Mouse (Mus musculus): ENCODE data around the gene Fetub. TPM values are rescaled to one million over a fixed set of nuclear protein-coding genes. Genes with fewer than 3 reads are reported as not detected.

The Fetub gene
- not detected in 2 replicates for polyA plus RNA-seq (2015; fragmentation: Nextera tagmentation; extraction: Ambion mirVana)

DNA sequence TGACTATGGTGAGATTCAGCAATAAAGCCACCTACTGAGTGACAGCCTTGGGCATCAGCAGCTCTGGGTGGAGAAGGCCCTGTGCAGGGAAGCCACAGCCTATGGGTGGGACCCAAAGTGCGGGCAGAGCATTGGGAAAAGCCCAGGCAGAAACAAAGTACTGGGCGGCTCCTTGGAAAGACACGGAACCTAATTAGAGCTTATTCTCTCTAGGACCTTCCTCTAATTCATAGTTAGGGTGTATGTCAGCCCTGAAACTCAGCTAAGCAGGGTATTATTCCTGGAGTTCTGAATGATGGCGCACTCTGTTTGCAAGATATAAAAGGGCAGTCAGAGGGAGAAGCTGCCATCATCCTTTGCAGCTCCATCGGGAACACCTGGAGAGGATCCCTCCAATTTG is at the start of gene Fetub:
Fetub (plus strand) TSS at position 301 of the 400 bp plus-strand sequence.
- H3K36me3 ChIP-seq = no peaks in the 10 kb centered on the region
- H3K4me2 ChIP-seq = no peak within 1 kb of the TSS
- no peaks in the 10 kb centered on the region for H3K27me3 ChIP-seq
- H3K4me1 ChIP-seq (replicated peaks) = no peaks in the 10 kb centered on the region
- no peak within 1 kb of the TSS for H3K9ac ChIP-seq
- no peaks in the 10 kb centered on the region for H3K9me3 ChIP-seq
- no peak for ATAC-seq (ENCODE audit: low FRiP score)
- H3K27ac ChIP-seq = no peak within 1 kb of the TSS
- WGBS = 94% methylated on average over 5 of the region's 5 CpGs
- no peak within 1 kb of the TSS for H3K4me3 ChIP-seq

GRCm38 (mm10) chr16:22872397-22872796 is 45.7 kb upstream of the Fetub start:
- H3K36me3 ChIP-seq = peaks cover 65% of the 10 kb centered on the region
- no peaks in the 10 kb centered on the region for H3K4me1 ChIP-seq (replicated peaks)
- H3K27me3 ChIP-seq = no peaks in the 10 kb centered on the region
- no peak overlapping the region for H3K4me3 ChIP-seq
- no peak for ATAC-seq (ENCODE audit: low FRiP score)
- no peak overlapping the region for H3K27ac ChIP-seq
- WGBS = 93% methylated on average over 8 of the region's 8 CpGs
- H3K9ac ChIP-seq = no peak overlapping the region
- H3K9me3 ChIP-seq = no peaks in the 10 kb centered on the region
- H3K4me2 ChIP-seq = no peak overlapping the region

GRCm38 (mm10) chr16:22873369-22873768 is 44.8 kb upstream of the Fetub start:
- no peak for ATAC-seq (ENCODE audit: low FRiP score)

DNA sequence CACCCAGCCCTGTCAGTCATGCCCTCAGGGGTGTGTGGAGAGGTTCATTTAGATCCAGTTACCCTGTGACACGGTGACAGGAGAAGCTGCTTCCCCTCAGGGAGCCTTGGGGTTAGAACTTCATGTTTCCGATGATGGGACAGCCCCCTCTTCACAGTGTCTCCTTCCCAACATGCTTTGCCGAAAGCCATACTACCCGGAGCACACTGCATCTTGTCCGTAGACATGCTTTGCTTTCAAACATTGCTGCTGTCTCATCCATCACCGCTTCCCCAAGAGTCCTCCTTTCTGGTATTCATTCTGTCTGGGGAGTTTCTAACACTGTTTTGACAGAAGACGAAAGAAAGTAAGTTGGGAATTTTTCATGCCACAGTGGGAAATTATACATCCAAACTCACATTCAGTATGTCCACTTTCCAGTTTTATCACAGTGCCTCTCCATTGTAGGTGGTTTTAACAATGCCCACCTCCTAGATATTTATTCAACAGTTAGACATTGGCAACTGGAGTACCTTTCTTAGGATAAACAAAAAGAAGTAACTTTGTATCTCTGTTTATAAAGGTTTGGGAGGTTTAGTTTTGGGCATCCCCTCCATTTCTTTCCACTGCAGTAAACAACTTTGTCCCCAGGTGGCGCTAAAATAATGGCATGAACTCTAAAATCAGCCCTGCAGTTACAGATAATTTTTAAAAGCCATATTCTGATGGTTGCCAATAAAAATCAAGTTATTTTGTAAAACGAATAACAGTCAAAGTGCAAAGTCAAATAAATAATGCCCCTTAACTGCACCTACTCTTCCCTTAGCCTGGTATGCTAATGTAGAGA is 41.7 kb upstream of the Fetub start:
- ATAC-seq (ENCODE audit: low FRiP score) = no peak
- 51% methylated on average over 9 of the region's 9 CpGs for WGBS

More at GRCm38 (mm10) chr16:22873369-22873768, 44.8 kb upstream of the Fetub start:
- Histone ChIP-seq H3K4me1 (replicated peaks) (no peaks in the 10 kb centered on the region), H3K27me3 (no peaks in the 10 kb centered on the region), H3K9me3 (no peaks in the 10 kb centered on the region), H3K36me3 (peaks cover 57% of the 10 kb centered on the region), H3K4me3 (no peak overlapping the region), H3K4me2 (no peak overlapping the region), H3K27ac (no peak overlapping the region), H3K9ac (no peak overlapping the region)
- WGBS = 83% methylated on average over 4 of the region's 4 CpGs

DNA sequence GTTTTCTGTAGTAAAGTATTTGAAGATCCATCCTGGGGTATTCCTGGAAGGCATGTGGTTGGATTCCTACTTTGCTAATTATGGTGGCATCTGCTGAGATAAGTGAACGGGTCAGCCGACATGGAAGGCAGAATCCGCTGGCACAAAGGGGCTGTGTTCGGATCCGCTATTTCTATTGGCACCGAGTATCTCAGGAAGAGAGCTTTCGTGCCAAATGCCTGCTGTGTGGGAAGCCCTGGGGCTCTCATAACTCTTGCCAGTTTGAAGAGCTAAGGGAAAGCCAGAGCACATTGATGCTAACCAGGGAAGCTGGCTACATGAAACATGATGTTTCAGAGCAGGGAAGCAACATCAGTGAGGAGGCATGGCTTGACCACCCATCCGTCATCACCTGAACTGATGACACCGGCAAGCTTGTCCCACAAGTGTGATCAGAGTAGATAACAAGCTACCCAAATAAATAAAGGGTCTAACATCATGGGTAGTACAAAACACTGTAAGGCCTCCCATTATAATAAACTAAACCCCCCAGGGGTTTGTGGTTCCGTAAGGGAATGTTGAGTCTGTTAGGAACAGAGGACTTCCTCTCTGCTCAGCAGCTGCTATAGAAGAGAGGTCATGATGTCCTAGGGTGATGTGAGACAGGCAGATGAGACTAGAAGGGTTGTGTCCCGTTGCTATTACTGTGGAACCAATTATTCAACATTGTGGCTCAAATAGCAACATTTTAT is 40.3 kb upstream of the Fetub start:
- Histone ChIP-seq H3K4me2 (no peak overlapping the region), H3K27ac (no peak overlapping the region), H3K4me3 (no peak overlapping the region), H3K9me3 (no peaks in the 10 kb centered on the region), H3K9ac (no peak overlapping the region), H3K27me3 (no peaks in the 10 kb centered on the region), H3K4me1 (replicated peaks) (no peaks in the 10 kb centered on the region), H3K36me3 (peaks cover 12% of the 10 kb centered on the region)
- 77% methylated on average over 11 of the region's 11 CpGs for WGBS
- no peak for ATAC-seq (ENCODE audit: low FRiP score)

More for the DNA sequence above, 41.7 kb upstream of the Fetub start:
- H3K36me3 ChIP-seq = peaks cover 26% of the 10 kb centered on the region
- no peak overlapping the region for H3K9ac ChIP-seq
- no peak overlapping the region for H3K27ac ChIP-seq
- no peaks in the 10 kb centered on the region for H3K27me3 ChIP-seq
- H3K9me3 ChIP-seq = no peaks in the 10 kb centered on the region
- H3K4me2 ChIP-seq = no peak overlapping the region
- H3K4me3 ChIP-seq = no peak overlapping the region
- no peaks in the 10 kb centered on the region for H3K4me1 ChIP-seq (replicated peaks)

GRCm38 (mm10) chr16:22878716-22879115 is 39.4 kb upstream of the Fetub start:
- no peak overlapping the region for H3K27ac ChIP-seq
- H3K9me3 ChIP-seq = no peaks in the 10 kb centered on the region
- no peak overlapping the region for H3K4me2 ChIP-seq
- no peaks in the 10 kb centered on the region for H3K4me1 ChIP-seq (replicated peaks)
- 81% methylated on average over 7 of the region's 7 CpGs for whole genome bisulfite sequencing
- H3K36me3 ChIP-seq = peaks cover 3% of the 10 kb centered on the region; the same call in 1 of the 2 replicates
- no peak for ATAC-seq (ENCODE audit: low FRiP score)
- no peaks in the 10 kb centered on the region for H3K27me3 ChIP-seq
- H3K4me3 ChIP-seq = no peak overlapping the region
- no peak overlapping the region for H3K9ac ChIP-seq

DNA sequence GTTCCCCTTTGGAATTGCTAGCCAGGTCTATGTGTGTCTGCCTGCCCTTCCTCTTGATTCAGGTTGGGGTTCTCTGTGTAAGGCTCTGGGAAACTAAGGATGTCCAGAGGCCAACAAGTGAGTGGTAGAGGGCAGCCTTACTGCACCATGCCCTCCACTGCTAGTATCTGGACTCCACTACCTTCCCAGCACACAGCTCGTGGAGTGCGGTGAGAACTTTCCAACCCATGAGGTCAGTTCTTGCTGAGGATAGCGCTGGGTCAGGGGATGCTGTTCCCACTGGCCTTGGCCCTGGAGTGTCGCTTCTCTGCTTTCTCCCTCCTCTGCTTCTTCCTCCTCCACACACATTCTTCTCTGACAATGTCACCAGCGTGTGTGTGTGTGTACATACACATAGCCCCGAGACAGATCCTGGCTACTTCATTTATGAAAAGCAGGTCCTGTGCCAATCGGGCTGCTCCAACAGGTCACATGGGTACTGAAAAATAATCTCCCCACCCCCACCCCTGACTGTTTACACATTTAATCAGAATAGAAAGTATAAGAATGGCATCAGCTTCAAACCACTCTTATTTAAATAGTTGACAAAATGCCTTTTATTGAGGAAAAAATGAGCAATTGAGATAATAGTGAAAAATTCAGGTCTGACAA is 38.1 kb upstream of the Fetub start:
- no peak overlapping the region for H3K4me3 ChIP-seq
- no peak overlapping the region for H3K27ac ChIP-seq
- H3K9ac ChIP-seq = no peak overlapping the region
- no peak for ATAC-seq (ENCODE audit: low FRiP score)
- no peaks in the 10 kb centered on the region for H3K36me3 ChIP-seq
- WGBS = 75% methylated on average over 7 of the region's 7 CpGs
- no peaks in the 10 kb centered on the region for H3K27me3 ChIP-seq
- no peaks in the 10 kb centered on the region for H3K9me3 ChIP-seq
- no peaks in the 10 kb centered on the region for H3K4me1 ChIP-seq (replicated peaks)
- H3K4me2 ChIP-seq = no peak overlapping the region

DNA sequence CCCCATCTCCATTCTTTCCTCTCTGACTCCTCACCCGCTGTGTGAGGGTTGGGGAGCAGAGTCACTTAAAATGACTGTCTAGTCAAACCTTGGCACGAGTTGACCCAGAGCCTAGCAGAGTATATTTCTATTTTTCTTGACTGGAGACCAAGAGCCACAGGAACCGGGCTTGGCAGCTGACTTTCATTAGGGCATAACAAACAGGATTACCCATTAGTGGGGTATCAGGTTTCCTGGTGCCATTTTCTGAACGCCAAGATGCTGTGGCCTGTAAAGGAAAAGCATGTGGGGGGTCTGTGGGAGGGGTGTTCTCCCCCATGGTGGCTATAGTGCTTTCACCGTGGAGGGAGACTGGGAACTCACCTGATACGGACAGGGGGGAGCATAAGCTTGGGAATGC is 37.2 kb upstream of the Fetub start:
- Histone ChIP-seq H3K27me3 (no peaks in the 10 kb centered on the region), H3K4me3 (no peak overlapping the region), H3K9ac (no peak overlapping the region), H3K36me3 (no peaks in the 10 kb centered on the region), H3K9me3 (no peaks in the 10 kb centered on the region), H3K4me2 (no peak overlapping the region), H3K4me1 (replicated peaks) (no peaks in the 10 kb centered on the region), H3K27ac (no peak overlapping the region)
- WGBS = 22% methylated on average over 6 of the region's 6 CpGs
- ATAC-seq (ENCODE audit: low FRiP score) = no peak

- Histone ChIP-seq H3K4me3 (no peak overlapping the region), H3K36me3 (no peaks in the 10 kb centered on the region), H3K27me3 (no peaks in the 10 kb centered on the region), H3K9me3 (no peaks in the 10 kb centered on the region), H3K27ac (no peak overlapping the region), H3K4me1 (replicated peaks) (no peaks in the 10 kb centered on the region), H3K9ac (no peak overlapping the region), H3K4me2 (no peak overlapping the region)
- 75% methylated on average over 4 of the region's 4 CpGs for WGBS
- no peak for ATAC-seq (ENCODE audit: low FRiP score)
Observed at GRCm38 (mm10) chr16:22881487-22881886, 36.6 kb upstream of the Fetub start.

- no peaks in the 10 kb centered on the region for H3K36me3 ChIP-seq
- no peaks in the 10 kb centered on the region for H3K27me3 ChIP-seq
- no peak overlapping the region for H3K27ac ChIP-seq
- no peak for ATAC-seq (ENCODE audit: low FRiP score)
- WGBS = 82% methylated on average over 5 of the region's 5 CpGs
- no peak overlapping the region for H3K4me3 ChIP-seq
- H3K4me1 ChIP-seq (replicated peaks) = no peaks in the 10 kb centered on the region
- no peak overlapping the region for H3K9ac ChIP-seq
- H3K9me3 ChIP-seq = no peaks in the 10 kb centered on the region
- no peak overlapping the region for H3K4me2 ChIP-seq
Observed at GRCm38 (mm10) chr16:22883441-22883840, 34.7 kb upstream of the Fetub start.

DNA sequence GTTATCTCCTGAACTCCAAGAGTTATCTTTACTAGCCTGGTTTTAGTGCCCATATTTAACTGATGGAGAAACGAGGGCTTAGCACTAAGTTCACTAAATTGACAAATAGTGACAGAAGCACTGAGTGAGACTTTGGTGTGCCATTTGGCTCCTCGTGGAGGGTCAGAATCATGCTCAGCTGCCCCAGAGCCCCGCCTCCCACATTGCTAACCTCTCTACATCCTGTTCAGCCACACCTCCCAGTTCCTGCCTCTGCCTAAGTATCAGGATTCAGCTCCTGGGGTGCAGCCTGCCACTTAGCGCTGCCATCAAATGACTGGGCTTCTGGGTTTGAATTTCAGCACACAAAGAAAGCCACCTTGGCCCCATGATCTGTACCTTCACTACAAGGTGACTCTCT is 32.8 kb upstream of the Fetub start:
- no peak overlapping the region for H3K27ac ChIP-seq
- no peak for ATAC-seq (ENCODE audit: low FRiP score)
- no peaks in the 10 kb centered on the region for H3K9me3 ChIP-seq
- H3K4me3 ChIP-seq = no peak overlapping the region
- H3K4me2 ChIP-seq = no peak overlapping the region
- no peaks in the 10 kb centered on the region for H3K4me1 ChIP-seq (replicated peaks)
- 57% methylated on average over 4 of the region's 4 CpGs for WGBS
- no peak overlapping the region for H3K9ac ChIP-seq
- H3K27me3 ChIP-seq = no peaks in the 10 kb centered on the region
- no peaks in the 10 kb centered on the region for H3K36me3 ChIP-seq

DNA sequence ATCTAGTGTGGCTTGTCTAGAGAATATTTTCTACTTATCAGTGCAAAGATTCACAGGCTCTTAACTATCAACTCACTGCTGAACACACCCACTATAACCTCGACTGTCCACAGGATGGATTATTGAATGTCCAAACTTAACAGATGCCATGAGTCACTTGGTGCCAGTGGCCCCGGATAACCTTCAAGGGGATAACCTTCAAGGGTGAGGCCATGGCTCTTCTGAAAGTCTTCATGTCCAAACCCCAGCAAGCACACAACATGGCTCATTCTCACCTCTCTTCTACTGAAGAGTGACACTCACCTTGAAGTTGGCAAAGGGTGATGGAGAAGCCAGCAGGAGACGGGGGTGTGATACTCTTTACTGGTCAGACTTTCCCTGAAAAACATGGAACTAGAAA is 31.4 kb upstream of the Fetub start:
- no peaks in the 10 kb centered on the region for H3K9me3 ChIP-seq
- H3K4me2 ChIP-seq = no peak overlapping the region
- H3K9ac ChIP-seq = no peak overlapping the region
- 78% methylated on average over 3 of the region's 3 CpGs for WGBS
- H3K4me1 ChIP-seq (replicated peaks) = no peaks in the 10 kb centered on the region
- H3K36me3 ChIP-seq = no peaks in the 10 kb centered on the region
- no peaks in the 10 kb centered on the region for H3K27me3 ChIP-seq
- no peak overlapping the region for H3K4me3 ChIP-seq
- no peak for ATAC-seq (ENCODE audit: low FRiP score)
- H3K27ac ChIP-seq = no peak overlapping the region
